Mouse (Mus musculus) left cerebral cortex, adult 11 months (tissue): ENCODE measurements around the gene Ooep.
"Not testable (repeated sequence)": the region's sequence is repeated elsewhere in the genome, so short reads cannot be mapped to it uniquely, and the experiment has no call there.

Source experiments
- DNase-seq: peaks from one replicate; pipeline ENCODE4 v3.0.0; 2022; ENCODE audit warnings: low spot score

Ooep gene

DNA sequence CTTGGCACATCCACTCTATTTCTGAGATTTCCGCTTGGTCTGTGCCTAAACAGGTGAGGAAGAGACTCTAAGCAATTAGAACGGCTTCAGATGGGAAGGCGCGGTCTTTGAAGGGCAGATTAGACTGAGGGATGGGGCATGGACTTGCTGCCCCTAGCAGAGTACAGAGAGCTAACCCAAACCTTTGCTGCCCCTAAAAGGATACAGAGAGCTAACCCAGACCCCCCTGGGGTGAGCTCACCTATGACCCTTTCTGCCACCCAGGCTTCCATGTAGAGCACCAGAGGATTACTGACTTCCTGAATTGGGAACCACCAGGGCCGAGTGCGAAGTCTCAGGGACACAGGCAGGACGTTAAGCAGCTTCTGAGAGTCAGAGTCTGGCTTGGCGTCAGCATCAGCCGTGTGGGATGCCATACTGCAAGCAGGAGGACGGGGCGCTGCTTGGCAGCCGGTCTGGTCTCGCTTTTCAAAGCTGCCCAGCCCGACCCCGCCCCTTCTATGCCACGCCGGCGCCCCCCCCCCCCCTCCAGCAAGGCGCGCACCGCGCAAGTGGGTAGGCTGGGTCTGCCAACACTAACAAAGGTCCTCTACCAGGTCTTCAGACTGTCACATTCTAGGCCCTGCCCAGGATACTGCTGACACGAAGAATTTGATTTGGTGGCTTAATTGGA, at the start of gene Ooep:
Gene Ooep, minus strand, starts transcription at position 613 of the 673 bp plus-strand sequence.
- no peak for DNase-seq

DNA sequence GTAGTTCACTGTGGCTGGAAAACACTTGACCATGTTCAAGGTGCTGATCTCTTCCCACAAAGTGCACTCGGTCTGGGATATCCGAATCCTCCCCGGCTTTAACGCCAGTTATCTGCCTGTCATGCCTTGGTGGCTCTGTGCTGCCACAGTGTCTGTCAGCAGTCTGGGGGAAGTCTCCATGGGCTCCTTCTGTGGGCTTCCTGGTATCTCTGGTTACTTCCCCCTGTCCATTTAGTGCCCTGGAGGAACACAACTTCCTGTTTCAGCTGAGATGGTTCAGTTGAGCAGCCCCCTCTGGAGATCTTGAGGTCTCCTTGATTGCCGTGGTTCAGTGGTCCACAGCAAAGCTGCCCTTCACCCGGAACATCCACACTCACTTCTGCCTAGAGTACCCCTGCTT, 49.7 kb upstream of the Ooep start:
- no peak for DNase-seq

DNA sequence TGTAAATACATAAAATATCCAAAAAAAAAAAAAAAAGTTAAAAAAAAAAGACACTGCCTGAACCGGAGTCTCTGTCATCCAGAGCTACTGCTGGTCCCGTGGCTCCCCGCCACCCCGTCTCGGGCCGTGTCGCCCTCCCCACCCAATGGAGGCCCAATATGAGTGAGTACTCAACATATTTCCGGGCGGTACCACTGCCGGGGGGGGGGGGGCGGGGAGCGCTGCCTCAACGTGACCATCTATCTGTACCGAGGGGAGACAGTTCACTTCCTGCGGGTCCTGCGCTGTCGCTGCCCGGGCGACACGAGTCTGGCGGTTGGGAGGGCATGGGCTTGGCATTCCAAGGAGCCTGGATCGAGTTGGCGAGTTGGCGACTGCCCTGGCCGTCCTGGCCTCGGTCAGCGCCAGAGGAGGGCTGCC, 48.8 kb upstream of the Ooep start:
- no peak for DNase-seq

DNA sequence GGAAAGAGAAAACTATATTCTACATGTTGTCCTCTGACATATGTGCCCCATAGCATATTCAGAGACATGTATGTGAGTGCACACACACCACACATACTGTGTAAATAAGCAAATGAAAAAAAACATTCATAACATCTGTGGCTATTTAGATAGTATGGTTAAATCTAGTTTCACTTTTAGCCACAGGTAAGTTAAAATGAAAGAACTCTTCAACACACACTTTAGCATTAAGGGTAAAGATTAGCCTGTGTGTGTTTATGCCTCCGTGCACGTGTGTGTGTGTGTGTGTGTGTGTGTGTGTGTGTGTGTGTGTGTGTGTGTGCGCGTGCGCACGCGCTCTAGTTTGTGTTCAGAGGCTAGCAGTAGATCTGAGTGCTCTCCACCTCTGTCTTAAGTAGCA, 23.1 kb upstream of the Ooep start:
- DNase-seq: no peak

DNA sequence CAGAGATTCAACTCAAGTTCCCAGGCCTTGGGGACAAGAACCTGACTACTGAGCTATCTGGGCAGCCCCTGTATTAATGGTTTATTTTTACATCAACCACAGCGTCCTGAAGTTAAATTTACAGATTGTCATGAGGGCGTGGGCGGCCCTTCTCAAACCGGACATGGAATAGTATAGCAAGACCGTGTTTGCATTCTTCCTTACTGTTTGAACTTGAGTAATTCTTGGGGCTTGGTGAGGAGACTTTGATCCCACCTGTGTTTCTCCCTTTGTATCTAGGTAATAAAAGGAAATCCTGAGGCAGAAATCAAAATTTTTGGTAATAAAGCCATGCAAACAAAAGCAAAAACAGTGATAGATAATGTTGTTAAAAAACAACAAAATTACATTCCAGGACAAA, 22.0 kb upstream of the Ooep start:
- no peak for DNase-seq

DNA sequence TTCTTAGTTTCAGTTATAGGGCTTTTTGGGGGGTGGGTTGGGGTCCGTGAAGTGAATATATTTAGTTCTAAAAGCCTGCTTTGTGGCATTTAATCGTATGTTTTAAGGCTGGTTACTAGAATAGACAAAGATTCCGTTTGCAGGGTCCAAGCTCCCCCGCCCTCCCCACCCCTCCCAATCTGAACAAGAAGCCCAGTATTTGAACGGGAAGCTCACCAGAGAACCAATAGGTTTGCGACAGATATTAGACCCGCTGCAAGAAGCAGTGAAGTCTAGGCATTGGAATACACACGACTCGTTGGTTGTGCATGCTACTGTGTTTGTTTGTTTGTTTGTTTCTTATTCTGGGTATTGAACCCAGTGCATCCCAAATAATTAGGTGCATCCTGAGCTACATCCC, 18.0 kb upstream of the Ooep start:
- no peak for DNase-seq

DNA sequence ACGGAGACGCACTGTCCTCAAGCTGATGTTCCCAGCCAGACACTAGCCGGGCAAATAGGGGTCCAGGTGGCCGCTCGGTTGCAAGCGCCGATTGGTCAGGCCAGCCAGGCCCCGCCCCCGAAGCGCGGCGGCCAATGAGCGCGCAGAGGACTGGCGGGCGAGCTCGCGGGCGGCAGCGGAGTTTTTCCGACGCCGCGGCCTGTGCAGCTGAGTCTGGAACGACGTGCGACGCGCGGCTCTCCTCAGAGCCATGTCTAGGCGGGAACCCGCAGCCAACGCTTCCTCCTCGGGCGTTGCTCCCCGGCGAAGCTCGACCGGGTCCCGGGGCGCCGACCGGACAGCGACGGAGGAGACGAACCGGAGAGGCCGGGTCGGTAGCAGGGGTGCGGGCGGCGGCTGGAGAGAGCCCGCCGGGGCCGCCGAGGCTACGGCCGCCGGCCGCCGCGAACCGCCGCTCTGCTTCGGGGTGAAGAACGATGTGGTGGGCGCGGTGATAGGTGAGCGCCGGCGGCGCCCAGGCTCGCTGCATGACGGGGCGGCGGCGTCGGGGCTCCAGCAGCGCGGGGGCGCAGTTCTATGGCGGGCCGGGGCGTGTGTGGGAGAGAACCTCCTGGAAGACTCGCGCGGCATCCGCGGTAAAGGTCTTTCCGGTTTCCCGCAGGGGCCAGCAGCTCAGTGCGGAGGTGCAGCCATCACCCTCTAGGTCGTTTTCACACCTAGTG, 17.3 kb upstream of the Ooep start, which contains the start of gene Ddx43:
Gene Ddx43, plus strand, starts transcription at position 148 of the 722 bp plus-strand sequence.
- no peak for DNase-seq

DNA sequence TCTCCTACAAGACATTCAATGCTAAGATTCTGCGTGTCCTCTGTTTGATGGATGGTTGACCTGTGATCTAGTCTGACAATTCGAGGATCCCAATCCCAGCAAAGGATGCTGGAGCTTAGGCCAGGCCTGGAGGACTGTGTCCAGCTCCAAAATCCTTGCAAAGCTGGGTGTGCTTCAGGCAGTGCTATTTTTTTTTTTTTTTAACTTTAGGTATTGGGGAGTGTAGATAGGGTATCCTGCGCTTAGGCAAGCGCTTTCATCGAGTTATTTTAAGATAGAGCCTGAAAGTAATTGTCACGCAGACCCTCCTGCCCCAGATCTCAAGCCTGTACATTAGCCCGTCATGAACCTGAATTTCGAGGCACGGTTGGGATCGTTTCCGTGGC, 16.7 kb upstream of the Ooep start:
- DNase-seq: no peak

DNA sequence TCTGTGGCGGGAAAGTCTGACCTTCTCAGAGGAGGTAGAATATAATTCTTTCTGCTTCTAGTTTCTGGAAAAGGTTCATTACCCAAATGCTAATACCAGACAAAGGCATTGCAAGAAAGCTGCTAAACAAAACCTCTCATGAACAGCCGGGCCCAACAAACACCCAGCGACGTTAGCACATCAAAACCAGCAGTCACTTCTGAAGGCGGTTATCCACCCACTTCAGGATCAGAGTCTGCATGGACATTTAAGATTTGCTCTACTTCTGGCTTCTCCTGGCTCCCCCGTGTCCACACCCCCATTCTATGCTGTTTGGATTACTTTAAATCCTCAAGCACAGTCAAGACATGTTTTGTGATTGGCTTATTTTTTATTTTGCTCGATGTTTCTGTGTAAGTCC, 16.1 kb upstream of the Ooep start:
- no peak for DNase-seq

DNA sequence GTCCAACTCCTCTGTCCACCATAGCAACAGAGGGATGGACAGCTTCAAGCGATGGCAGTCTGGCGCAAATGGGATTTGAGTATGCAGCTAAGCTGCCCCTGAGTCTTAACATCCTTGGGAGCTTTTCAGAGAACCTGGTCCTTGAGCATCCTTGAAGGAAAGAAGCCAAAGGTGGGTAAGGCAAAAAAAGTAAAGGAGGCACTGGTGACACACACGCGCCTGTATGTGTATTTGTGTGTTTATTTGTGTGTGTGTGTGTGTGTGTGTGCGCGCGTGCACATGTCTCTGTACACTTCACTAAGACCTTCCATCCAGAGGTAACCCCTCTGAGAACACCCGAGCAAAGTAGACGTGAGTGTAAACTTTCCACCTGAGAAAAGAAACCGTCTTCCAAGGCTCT, 15.2 kb upstream of the Ooep start:
- DNase-seq: no peak

DNA sequence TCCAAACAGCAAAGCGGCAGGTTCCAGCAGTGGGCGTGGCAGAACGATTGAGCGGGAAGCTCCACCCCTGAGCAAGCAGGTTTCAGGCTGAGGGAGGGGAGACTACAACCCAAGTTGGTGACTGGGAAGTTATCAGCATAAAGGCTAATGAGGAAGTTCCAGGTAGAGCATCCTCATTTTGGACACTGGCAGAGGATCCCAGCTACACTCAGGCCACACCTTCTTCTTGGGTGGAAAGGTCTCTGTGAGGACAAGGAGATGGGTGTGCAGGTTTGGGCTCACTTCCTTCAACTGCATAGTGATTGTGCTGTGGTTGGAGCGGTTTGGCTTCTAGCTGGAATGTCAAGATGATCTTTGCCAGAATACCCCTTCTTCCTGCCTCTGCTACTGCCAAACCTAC, 11.5 kb upstream of the Ooep start:
- DNase-seq: no peak

DNA sequence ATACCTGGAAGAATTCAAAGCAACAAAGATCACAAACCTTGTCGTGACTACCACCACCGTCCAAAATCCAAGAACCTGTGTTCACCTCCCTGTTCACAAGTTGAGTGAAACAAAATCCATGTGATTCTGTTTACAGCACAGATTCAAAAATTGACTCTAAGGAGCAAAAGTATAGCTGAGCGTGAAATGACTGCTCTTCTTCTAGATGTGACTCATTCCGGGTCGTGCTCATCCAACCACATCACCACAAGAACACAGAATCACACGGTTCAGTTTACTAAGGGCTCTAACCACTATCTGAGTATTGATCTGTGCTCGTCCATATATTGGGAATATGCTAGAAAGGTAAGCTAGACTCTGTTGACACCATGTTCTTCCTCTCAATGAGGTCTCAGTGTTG, 8.4 kb upstream of the Ooep start:
- DNase-seq: no peak

DNA sequence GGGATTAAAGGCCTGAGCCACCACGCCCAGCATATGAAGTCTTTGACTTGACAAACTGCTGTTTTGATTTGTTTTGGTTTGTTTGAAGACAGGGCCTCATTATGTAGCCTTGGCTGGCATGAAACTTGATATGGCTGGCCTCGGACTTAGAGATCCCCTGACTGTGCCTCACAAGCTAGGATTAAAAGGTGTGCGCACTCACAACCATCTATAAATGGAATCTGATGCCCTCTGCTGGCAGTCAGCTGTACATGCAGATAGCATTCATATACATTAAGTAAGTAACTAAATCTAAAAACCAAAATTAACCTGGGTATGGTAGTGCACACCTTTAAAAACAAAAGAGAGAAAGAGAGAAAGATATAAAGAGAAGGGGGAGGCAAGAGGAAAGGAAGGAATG, 7.4 kb upstream of the Ooep start:
- no peak for DNase-seq

DNA sequence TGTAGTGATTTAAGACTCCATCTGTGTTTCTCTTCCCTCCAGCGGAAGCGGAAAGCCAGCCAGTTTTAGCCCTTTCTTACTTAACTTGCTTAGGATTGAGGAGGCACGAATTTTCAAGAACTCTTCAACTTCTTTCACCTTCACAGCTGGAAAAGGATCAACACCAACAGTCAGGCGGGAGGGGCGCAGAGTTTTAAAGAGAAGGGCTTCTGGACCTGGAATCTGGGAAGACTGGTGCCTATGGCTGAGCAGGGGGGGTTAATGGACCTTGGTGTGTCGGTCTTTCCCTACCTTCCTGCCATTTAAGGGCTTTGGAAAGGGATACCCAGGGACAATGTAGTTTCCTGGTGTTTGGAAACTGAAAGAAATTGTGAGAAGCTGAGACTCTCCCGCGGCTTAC, 979 bp downstream of the Ooep start:
- no peak for DNase-seq

DNA sequence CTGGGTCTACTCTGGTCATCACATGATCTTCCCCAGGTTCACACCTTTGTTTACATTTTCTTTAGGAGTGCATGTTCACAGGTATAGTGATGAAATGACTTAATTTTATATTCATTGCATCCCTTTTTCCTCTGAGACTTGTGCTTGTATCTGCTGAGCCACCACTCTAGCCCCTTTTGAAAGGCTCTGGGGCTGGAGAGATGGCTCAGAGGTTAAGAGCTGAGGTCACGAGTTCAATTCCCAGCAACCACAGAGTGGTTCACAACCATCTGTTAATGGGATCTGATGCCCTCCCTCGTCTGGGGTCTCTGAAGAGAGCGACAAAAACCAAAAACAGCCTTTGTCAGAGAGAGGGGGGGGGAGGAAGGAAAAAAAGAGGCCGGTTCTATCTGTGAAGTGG, 3.0 kb downstream of the Ooep start:
- no peak for DNase-seq

DNA sequence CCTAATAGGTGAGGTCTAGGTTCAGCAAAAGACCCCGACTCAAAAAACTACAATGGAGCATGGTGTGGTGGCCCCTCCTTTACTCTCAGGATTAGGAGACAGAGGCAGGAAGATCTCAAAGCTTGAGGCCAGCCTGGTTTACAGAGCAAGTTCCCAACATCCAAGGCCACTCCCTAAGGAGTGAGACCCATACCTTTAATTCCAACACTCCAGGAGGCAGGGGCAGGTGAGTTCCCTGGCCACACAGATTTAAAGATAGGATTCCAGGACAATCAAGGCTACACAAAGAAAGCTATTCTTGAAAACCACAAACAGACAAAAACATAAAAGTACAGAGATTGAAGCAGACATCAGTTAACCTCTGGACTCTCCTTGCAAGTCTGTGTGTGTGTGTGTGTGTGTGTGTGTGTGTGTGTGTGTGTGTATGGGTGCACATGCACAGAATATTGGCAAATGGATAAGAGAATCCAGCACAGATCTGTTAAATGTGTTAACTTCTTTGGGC, 3.6 kb downstream of the Ooep start:
- no peak for DNase-seq

DNA sequence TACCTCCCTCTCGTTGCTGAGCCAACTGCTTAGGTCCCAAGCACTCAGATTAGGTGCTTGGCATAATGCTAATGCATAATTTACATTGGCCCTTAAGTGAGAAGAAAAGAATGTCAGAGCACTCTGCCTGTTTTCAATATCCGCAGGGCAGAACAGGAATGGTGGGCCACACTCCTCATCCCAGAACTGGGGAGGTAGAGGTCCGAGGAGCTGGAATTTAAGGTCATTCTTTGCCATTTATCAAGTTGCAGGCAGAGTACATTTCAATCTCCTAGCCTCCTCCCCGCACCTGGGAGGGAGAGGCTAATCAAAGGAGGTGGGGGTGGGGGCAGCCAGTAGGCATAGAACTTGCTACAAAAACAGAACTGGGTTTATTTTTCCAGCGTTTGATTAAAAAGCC, 4.1 kb downstream of the Ooep start:
- DNase-seq: no peak

DNA sequence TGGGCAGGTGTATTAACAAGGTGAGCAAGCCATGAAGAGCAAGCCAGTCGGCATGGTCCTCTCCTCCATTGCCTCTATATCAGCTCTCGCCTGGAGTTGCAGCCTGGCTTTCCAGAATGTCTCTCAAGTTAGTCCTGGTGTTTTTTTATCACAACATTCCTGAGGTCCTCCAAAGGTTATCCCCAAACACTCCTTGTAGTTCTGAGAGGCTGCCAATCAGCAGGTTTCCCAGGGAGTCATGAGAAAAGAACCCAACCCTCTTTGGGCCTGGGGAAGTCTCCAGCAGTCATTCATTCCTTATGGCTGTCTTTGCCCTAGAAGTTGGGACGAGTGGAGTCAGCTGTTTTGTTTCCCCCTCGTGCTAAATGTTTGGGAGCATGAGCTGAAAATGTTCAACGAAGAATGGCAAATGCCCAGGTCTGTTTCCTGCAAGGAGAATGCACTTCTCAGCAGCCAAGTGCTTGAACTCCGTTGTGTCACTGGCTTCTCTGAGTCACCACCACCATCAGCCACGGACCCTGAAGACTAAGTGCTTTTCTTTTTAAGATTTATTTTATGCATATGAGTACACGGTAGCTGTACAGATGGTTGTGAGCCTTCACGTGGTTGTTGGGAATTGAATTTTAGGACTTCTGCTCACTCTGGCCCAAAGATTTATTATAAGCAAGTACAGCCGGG, 5.6 kb downstream of the Ooep start:
- no peak for DNase-seq

DNA sequence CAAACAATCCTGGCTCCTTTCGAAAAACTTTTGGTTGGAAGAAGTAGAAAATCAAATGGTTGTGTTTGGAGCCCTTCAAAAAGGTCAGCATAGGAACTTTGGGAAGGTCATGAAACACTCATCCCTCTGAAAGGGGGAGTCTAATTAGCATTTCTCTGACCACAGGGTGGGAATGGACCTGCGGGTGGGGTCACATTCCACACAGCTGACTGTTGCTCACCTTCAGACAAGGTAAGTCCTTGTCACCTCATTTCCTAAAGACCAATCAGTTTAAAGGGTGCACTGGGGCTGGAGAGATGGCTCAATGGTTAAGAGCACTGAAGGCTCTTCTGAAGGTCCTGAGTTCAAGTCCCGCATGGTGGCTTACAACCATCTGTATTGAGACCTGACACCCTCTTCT, 7.1 kb downstream of the Ooep start:
- no peak for DNase-seq

DNA sequence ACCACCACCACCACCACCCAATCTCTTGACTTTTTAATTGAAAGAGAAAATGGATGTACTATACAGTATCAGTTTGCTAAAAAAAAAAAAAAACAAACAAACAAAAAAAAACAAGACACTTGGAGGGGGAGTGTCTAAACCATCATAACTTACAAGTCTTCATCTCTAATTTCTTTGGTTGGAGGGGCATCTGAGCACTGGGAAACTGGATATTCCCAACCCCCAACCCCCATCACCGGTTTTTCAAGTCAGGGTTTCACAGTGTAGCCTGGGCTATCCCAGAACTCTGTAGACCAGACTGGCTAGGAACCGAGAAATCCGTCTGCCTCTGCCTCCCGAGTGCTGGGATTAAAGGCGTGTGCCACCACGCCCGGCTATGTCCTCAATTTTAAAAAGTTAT, 8.7 kb downstream of the Ooep start:
- DNase-seq: no peak

DNA sequence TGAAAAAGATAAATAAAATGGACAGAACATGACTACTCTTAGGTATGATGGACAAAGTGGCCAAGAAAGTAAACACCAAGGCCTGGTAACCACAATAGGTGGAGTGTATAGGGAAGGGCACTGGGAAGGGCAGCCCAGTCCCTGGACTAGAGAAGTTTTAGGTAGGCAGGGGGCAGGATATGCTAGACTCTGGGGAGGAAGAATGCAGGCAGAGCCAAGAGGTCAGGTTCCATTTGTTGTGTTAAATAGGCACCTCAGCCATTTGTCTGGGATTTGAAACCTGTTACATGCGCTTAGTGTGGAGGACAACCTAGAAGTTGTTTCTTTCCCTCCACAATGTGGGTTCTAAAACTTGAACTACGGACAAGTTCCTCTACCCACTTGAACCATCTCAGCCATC, 9.2 kb downstream of the Ooep start:
- no peak for DNase-seq

DNA sequence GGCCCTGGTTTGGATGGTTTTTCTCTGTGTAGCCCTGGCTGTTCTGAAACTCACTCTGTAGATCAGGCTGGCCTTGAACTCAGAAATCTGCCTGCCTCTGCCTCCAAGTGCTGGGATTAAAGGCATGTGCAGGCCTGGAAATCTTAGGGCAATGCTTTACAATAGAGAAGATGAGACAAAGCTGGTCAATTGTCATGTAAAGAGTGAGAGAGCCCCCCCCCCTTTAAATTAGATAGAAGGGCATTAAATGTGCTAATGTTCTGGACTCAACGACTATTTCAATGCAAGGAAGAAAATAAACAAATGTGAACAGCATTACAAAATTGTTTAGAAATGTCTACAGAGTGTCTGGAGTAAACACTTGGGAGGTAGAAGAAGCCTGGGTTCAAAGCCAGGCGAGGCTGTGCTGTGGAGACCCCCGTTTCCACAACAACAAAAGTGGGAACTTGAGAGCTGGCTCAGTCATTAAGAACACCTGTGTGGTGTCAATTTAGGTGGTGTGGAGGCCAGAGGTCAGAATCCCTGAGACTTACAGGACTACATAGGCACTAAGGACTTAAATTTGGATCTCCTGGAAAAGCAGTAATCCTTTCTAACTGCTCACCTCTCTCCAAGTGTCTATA, 9.7 kb downstream of the Ooep start:
- no peak for DNase-seq

DNA sequence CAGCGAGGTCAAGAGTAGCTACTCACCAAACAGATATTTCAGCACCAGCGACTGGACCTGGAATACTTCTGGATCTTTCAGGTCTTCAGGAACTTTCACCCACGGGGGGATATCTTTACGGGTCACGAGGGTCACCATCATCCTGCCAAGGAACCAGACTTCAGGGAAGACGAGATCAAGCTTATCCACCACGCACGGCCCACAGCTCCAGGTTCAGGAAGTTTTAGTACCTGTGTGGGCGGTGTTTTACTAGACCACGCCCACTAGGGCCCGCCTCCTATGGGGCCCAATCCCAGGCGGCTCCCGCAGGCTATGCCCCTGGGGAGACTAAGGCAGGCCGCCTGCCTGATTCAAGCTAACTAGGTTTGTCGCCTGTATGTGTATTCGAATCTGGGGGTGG, 10.6 kb downstream of the Ooep start, which contains the start of gene Dppa5a:
Gene Dppa5a, minus strand, starts transcription at position 219 of the 400 bp plus-strand sequence.
- not testable (repeated sequence) for DNase-seq
